Mouse (Mus musculus): ENCODE results near the gene Nadk. TPM values are rescaled to one million over a fixed set of nuclear protein-coding genes. Genes with fewer than 3 reads are reported as not detected.

The Nadk gene
- polyA plus RNA-seq, 1 experiment from 2014 or later = 80.0 TPM

- Histone ChIP-seq H3K36me3 (ENCODE audit: control insufficient read depth, insufficient read depth, low read length) (peaks cover 14% of the 10 kb centered on the region; the same call in 1 of the 2 replicates), H3K27me3 (replicated peaks; ENCODE audit: control insufficient read depth, insufficient read depth, low read length) (no peaks in the 10 kb centered on the region), H3K4me3 (ENCODE audit: low read length) (no peak overlapping the region), H3K9me3 (ENCODE audit: control insufficient read depth, low read length) (no peaks in the 10 kb centered on the region), H3K4me2 (ENCODE audit: low read length) (no peak overlapping the region), H3K4me1 (ENCODE audit: control insufficient read depth, insufficient read depth, low read depth, low read length) (no peaks in the 10 kb centered on the region), H3K27ac (ENCODE audit: low read depth, low read length) (no peak overlapping the region), H3K9ac (ENCODE audit: low read depth, low read length) (no peak overlapping the region)
- no peak for ATAC-seq
- 81% methylated on average over 8 of the region's 8 CpGs for WGBS
Observed at GRCm38 (mm10) chr4:155575521-155575920, 13.3 kb downstream of the Nadk start.

- no peaks in the 10 kb centered on the region for H3K27me3 ChIP-seq (replicated peaks; ENCODE audit: control insufficient read depth, insufficient read depth, low read length)
- no peaks in the 10 kb centered on the region for H3K4me1 ChIP-seq (ENCODE audit: control insufficient read depth, insufficient read depth, low read depth, low read length)
- no peak for ATAC-seq
- H3K9ac ChIP-seq (ENCODE audit: low read depth, low read length) = no peak overlapping the region
- no peaks in the 10 kb centered on the region for H3K9me3 ChIP-seq (ENCODE audit: control insufficient read depth, low read length)
- no peak overlapping the region for H3K4me3 ChIP-seq (ENCODE audit: low read length)
- peaks cover 15% of the 10 kb centered on the region; the same call in 1 of the 2 replicates for H3K36me3 ChIP-seq (ENCODE audit: control insufficient read depth, insufficient read depth, low read length)
- no peak overlapping the region for H3K4me2 ChIP-seq (ENCODE audit: low read length)
- 96% methylated on average over 9 of the region's 9 CpGs for WGBS
- no peak overlapping the region for H3K27ac ChIP-seq (ENCODE audit: low read depth, low read length)
Observed at GRCm38 (mm10) chr4:155577132-155577531, 15.0 kb downstream of the Nadk start.

DNA sequence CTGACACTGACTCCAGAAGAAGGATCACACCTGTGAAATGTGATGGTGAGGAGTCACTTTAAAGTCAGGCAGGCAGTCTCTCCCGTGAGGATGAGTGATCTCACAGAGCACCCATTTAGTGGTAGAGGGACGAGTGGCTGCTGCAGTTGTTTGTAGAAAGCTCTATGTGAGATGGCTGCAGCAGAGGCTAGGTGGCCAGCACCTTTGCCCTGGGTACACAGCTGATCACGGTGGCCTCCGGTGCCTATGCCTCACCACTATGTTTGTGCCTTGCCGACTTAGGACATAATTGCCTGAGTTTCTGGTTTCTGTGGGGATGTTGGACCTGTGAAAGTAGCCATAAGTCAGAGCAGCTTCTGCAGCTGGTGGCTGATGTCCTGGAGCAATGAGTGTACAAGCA lies 15.6 kb downstream of the Nadk start:
- Histone ChIP-seq H3K36me3 (ENCODE audit: control insufficient read depth, insufficient read depth, low read length) (peaks cover 17% of the 10 kb centered on the region; the same call in 1 of the 2 replicates), H3K4me1 (ENCODE audit: control insufficient read depth, insufficient read depth, low read depth, low read length) (no peaks in the 10 kb centered on the region), H3K27me3 (replicated peaks; ENCODE audit: control insufficient read depth, insufficient read depth, low read length) (no peaks in the 10 kb centered on the region), H3K9ac (ENCODE audit: low read depth, low read length) (no peak overlapping the region), H3K4me3 (ENCODE audit: low read length) (no peak overlapping the region), H3K9me3 (ENCODE audit: control insufficient read depth, low read length) (no peaks in the 10 kb centered on the region), H3K4me2 (ENCODE audit: low read length) (no peak overlapping the region), H3K27ac (ENCODE audit: low read depth, low read length) (no peak overlapping the region)
- WGBS = 91% methylated on average over 5 of the region's 5 CpGs
- no peak for ATAC-seq

DNA sequence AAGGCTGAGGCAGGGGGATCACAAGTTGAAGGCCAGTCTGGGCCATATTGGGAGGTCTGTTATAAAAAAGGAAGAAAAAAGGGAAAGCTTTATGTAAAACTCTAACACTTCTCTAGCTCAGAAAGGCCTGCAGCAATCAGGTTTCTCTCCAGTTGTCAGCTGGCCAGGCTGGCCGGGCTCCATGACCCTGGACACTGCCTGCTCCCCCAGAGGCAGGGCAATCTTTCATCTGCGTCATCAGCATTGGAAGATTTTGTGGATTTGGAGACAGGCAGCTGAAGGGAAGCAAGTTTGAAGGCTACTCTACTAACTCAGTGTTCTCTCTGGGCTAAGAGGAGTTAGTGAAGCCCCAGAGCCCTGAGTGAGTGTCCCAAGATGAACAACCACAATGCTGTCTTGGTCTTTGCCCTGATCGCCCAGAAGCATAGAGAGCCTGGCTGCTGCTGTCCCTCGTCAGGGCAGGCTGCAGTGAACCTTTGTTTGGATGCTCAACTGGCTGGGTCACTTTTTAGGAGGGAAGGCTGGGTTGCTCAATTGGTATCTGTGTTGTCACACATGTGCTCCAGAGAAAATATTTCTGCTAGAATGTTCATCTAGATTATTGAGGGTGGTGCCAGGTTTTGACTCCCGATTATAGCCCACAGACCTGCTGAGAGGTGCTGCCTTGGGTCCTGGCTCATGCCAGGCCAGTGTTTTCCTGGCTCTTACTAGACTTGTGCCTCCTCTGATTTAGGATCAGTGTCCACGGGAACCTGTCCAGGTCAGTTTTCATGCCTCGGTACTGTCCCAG lies 16.4 kb downstream of the Nadk start:
- WGBS = 90% methylated on average over 7 of the region's 7 CpGs
- Histone ChIP-seq H3K9me3 (ENCODE audit: control insufficient read depth, low read length) (no peaks in the 10 kb centered on the region), H3K27me3 (replicated peaks; ENCODE audit: control insufficient read depth, insufficient read depth, low read length) (no peaks in the 10 kb centered on the region), H3K27ac (ENCODE audit: low read depth, low read length) (no peak overlapping the region), H3K9ac (ENCODE audit: low read depth, low read length) (no peak overlapping the region), H3K4me1 (ENCODE audit: control insufficient read depth, insufficient read depth, low read depth, low read length) (no peaks in the 10 kb centered on the region), H3K36me3 (ENCODE audit: control insufficient read depth, insufficient read depth, low read length) (peaks cover 17% of the 10 kb centered on the region; the same call in 1 of the 2 replicates), H3K4me2 (ENCODE audit: low read length) (no peak overlapping the region), H3K4me3 (ENCODE audit: low read length) (no peak overlapping the region)
- ATAC-seq = no peak

DNA sequence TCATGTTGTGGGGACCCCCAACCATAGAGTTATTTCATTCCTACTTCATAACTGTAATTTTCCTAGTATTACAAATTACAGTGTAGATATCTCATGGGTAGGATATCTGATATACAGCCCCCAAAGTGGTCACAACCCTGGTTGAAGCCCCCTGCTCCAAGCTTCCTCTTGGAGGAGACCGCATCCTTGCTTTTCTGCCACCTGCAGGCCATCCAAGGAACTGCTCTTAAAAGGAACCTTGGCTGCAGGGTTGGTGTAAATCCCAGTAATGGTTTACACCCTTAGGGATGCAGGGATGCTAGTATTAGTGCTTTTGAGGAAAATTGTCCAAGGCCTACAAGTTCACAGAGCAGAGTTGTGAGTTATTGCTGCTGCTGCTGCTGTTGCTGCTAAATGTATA lies 18.2 kb downstream of the Nadk start:
- Histone ChIP-seq H3K4me2 (ENCODE audit: low read length) (no peak overlapping the region), H3K27ac (ENCODE audit: low read depth, low read length) (no peak overlapping the region), H3K27me3 (replicated peaks; ENCODE audit: control insufficient read depth, insufficient read depth, low read length) (no peaks in the 10 kb centered on the region), H3K4me1 (ENCODE audit: control insufficient read depth, insufficient read depth, low read depth, low read length) (no peaks in the 10 kb centered on the region), H3K4me3 (ENCODE audit: low read length) (no peak overlapping the region), H3K36me3 (ENCODE audit: control insufficient read depth, insufficient read depth, low read length) (peaks cover 28% of the 10 kb centered on the region), H3K9me3 (ENCODE audit: control insufficient read depth, low read length) (no peaks in the 10 kb centered on the region), H3K9ac (ENCODE audit: low read depth, low read length) (no peak overlapping the region)
- ATAC-seq = no peak; the same call in 1 of the 2 replicates
- 24% methylated on average over 1 of the region's 1 CpGs for WGBS

GRCm38 (mm10) chr4:155582279-155582905 lies 20.2 kb downstream of the Nadk start:
- Histone ChIP-seq H3K27ac (ENCODE audit: low read depth, low read length) (no peak overlapping the region), H3K4me2 (ENCODE audit: low read length) (no peak overlapping the region), H3K4me1 (ENCODE audit: control insufficient read depth, insufficient read depth, low read depth, low read length) (no peaks in the 10 kb centered on the region), H3K36me3 (ENCODE audit: control insufficient read depth, insufficient read depth, low read length) (peaks cover 40% of the 10 kb centered on the region), H3K4me3 (ENCODE audit: low read length) (no peak overlapping the region), H3K9ac (ENCODE audit: low read depth, low read length) (no peak overlapping the region), H3K27me3 (replicated peaks; ENCODE audit: control insufficient read depth, insufficient read depth, low read length) (no peaks in the 10 kb centered on the region), H3K9me3 (ENCODE audit: control insufficient read depth, low read length) (no peaks in the 10 kb centered on the region)
- WGBS = 96% methylated on average over 6 of the region's 6 CpGs
- ATAC-seq = no peak

GRCm38 (mm10) chr4:155589356-155589755 lies 27.2 kb downstream of the Nadk start:
- WGBS = 93% methylated on average over 5 of the region's 5 CpGs
- ATAC-seq = no peak
- H3K36me3 ChIP-seq (ENCODE audit: control insufficient read depth, insufficient read depth, low read length) = peaks cover 46% of the 10 kb centered on the region

DNA sequence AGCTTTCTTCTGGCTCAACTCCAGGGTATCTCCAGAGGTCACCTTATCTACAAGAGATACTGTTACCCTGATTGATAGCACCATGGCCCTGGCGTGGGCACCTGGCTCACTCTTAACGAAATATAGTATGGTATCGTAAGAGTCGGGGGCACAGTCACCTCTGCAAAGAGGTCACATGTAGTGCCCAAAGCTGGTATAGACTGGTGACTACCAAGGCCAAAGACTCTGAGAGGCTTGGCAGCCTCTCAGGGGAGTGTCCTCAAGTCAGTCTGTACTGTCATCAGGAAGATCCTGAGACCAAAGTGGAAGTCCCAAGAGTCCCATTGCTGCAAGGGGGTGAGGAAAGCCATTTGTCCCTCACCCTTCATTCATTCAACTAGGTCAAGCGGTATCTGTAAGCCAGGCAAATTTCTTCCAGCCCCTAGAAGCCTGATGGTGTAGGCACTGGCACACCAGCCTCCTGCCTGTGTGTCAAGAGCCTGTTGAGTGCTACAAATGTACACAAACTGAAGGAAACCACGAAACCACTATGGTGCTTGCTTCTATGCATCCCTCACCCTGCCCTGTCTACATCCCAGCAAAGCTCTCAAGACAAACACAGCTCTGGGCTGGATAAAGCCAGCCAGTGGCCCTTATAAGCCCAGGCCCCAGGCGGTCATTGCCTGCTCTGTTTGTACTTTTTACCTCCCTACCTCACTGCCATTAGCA lies 29.0 kb downstream of the Nadk start:
- Histone ChIP-seq H3K27ac (ENCODE audit: low read depth, low read length) (no peak overlapping the region), H3K4me2 (ENCODE audit: low read length) (no peak overlapping the region), H3K9ac (ENCODE audit: low read depth, low read length) (no peak overlapping the region), H3K36me3 (ENCODE audit: control insufficient read depth, insufficient read depth, low read length) (peaks cover 35% of the 10 kb centered on the region), H3K9me3 (ENCODE audit: control insufficient read depth, low read length) (no peaks in the 10 kb centered on the region), H3K27me3 (replicated peaks; ENCODE audit: control insufficient read depth, insufficient read depth, low read length) (no peaks in the 10 kb centered on the region), H3K4me1 (ENCODE audit: control insufficient read depth, insufficient read depth, low read depth, low read length) (no peaks in the 10 kb centered on the region), H3K4me3 (ENCODE audit: low read length) (no peak overlapping the region)
- ATAC-seq = no peak
- 89% methylated on average over 7 of the region's 7 CpGs for WGBS

More at GRCm38 (mm10) chr4:155589356-155589755, 27.2 kb downstream of the Nadk start:
- H3K4me1 ChIP-seq (ENCODE audit: control insufficient read depth, insufficient read depth, low read depth, low read length) = no peaks in the 10 kb centered on the region
- no peaks in the 10 kb centered on the region for H3K27me3 ChIP-seq (replicated peaks; ENCODE audit: control insufficient read depth, insufficient read depth, low read length)
- no peaks in the 10 kb centered on the region for H3K9me3 ChIP-seq (ENCODE audit: control insufficient read depth, low read length)
- no peak overlapping the region for H3K27ac ChIP-seq (ENCODE audit: low read depth, low read length)
- H3K9ac ChIP-seq (ENCODE audit: low read depth, low read length) = no peak overlapping the region
- no peak overlapping the region for H3K4me3 ChIP-seq (ENCODE audit: low read length)
- no peak overlapping the region for H3K4me2 ChIP-seq (ENCODE audit: low read length)

GRCm38 (mm10) chr4:155593780-155594179 lies 31.6 kb downstream of the Nadk start:
- peaks cover 12% of the 10 kb centered on the region for H3K36me3 ChIP-seq (ENCODE audit: control insufficient read depth, insufficient read depth, low read length)
- no peaks in the 10 kb centered on the region for H3K9me3 ChIP-seq (ENCODE audit: control insufficient read depth, low read length)
- H3K4me1 ChIP-seq (ENCODE audit: control insufficient read depth, insufficient read depth, low read depth, low read length) = no peaks in the 10 kb centered on the region
- ATAC-seq = no peak
- H3K4me3 ChIP-seq (ENCODE audit: low read length) = no peak overlapping the region
- H3K4me2 ChIP-seq (ENCODE audit: low read length) = no peak overlapping the region
- H3K9ac ChIP-seq (ENCODE audit: low read depth, low read length) = no peak overlapping the region
- H3K27ac ChIP-seq (ENCODE audit: low read depth, low read length) = no peak overlapping the region
- no peaks in the 10 kb centered on the region for H3K27me3 ChIP-seq (replicated peaks; ENCODE audit: control insufficient read depth, insufficient read depth, low read length)
- 38% methylated on average over 1 of the region's 1 CpGs for WGBS
